Mouse (Mus musculus) embryonic fibroblast, embryonic 13.5 days (primary cell): ENCODE results near the gene Htr1f.

Experiments used
- CTCF ChIP-seq: IDR thresholded peaks from 2 replicates; pipeline ENCODE4 v1.5.1; 2011; ENCODE audit warnings: mild to moderate bottlenecking, control low read depth, low read length, moderate library complexity, borderline replicate concordance; ENCODE audit not compliant: insufficient read depth
- POLR2A ChIP-seq: IDR thresholded peaks from 2 replicates; pipeline ENCODE4 v1.6.1; 2011; ENCODE audit warnings: low read depth, mild to moderate bottlenecking, control low read depth, low read length, moderate library complexity

- TF ChIP-seq CTCF (no peak), POLR2A (no peak)
Observed at GRCm38 (mm10) chr16:65029675-65030074, 76.0 kb downstream of the Htr1f start.
